Mouse (Mus musculus): ENCODE data around the gene Erfe.

The Erfe gene

GRCm38 (mm10) chr1:91366215-91367108 is at the start of gene Erfe:
Gene Erfe, plus strand, starts transcription at chr1:91366430.
- in situ Hi-C loops (cut with MboI; ENCODE audit: low pct_unique_long_range_greater_than_20kb in 1 of 2, low sequenced_read_pairs in 2 of 2, unreplicated experiment in 1 of 2), result no loop called here

DNA sequence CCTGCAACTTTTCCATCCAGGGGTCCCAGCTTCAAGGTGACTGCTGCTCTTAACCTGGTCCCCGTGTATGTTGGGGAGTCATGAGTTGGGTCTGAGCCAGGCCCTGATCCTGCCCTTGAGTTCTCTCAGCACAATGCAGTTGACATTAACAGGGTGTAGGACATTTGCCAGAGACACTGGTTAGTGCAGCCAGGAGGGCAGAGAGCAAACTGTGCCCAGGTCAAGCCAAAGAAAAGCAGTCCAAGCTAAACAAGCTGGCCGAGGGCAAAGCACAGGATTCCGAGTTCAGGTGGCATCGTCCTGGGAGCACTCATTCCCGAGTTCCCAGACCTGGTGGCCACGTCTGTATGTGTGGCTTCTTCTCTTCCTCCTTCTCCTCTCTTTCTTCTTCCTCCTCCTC is 48.6 kb upstream of the Erfe start:
- in situ Hi-C loops (cut with MboI; ENCODE audit: low pct_unique_long_range_greater_than_20kb in 1 of 2, low sequenced_read_pairs in 2 of 2, unreplicated experiment in 1 of 2), result no loop called here

DNA sequence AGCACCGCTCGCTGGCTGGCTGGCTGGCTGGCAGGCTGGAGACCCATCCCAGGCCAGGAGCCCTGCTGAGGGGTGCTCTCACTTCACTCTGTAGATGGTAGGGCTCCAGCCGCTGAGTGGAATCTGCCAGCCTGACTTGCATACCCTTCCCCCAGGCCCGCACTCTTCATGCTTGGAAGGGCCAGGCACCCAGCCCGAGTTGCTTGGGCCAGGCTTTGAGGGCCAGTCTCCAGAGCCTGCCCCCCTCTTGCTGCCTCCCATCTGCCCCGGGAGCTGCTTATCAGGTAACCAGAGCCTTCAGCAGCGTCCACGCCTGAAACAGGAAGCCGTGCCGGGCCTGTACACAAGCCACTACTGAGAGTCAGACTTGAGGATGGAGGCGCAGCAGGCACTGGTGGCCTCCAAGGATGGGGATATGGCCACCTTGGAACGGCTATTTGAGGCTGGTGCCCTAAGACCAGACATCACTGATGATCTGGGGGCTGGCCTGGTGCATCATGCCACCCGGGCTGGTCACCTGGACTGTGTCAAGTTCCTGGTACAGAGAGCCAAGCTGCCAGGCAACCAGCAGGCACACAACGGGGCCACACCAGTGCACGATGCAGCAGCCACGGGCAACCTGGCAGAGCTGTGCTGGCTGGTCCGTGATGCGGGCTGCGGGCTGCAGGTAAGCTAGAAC is 44.3 kb upstream of the Erfe start, which contains the start of gene Espnl:
Gene Espnl (plus strand): TSS at position 316 of the 679 bp plus-strand sequence.
- in situ Hi-C loops (cut with MboI; ENCODE audit: low pct_unique_long_range_greater_than_20kb in 1 of 2, low sequenced_read_pairs in 2 of 2, unreplicated experiment in 1 of 2), result no loop called here

DNA sequence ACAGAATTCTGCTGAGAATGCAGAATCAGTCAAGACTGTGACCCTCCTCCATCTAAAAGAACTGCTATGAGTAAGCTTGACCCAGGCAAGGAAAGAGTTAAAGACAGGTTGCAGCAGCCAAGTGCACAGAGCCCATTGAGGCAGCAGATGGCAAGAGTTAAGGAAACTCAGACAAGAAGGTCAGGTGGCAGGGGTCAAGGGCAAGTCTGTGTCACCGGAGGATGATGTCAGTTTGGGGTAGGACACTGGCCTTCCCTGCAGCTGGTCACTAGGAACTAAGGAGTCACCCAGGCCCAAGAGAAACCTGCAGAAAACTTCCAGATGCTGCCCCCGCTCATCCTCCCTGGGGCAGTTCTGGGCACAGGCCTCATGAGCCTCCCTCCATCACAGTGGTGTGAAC is 41.6 kb upstream of the Erfe start:
- in situ Hi-C loops (cut with MboI; ENCODE audit: low pct_unique_long_range_greater_than_20kb in 1 of 2, low sequenced_read_pairs in 2 of 2, unreplicated experiment in 1 of 2), result no loop called here

DNA sequence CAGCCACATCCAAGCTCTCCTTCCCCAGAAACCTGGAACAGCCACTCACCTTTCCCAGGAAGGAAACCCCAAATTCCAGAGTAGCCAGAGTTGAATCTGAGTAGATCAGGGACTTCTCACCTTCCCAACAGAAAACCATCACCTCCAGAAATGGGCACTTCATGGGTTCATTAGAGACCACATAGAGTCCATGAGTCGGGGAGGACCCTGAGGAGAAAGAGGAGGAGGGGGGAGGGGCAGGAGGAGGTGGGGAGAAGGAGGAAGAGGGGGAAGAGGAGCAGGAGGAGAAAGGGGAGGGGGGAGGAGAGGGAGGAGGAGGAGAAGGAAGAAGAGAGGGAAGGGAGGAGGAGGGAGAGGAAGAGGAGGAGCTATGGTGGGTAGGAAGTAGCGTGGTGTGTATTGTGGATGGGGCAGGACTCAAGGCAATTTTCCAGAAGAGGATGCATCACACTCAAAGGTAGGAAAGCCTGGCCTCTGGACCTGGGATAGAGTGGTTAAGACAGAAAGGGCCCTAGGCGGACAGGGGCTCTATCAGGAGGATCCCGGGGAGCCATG is 40.7 kb upstream of the Erfe start:
- in situ Hi-C loops (cut with MboI; ENCODE audit: low pct_unique_long_range_greater_than_20kb in 1 of 2, low sequenced_read_pairs in 2 of 2, unreplicated experiment in 1 of 2), result no loop called here

GRCm38 (mm10) chr1:91332102-91332501 is 34.1 kb upstream of the Erfe start:
- in situ Hi-C loops (cut with MboI; ENCODE audit: low pct_unique_long_range_greater_than_20kb in 1 of 2, low sequenced_read_pairs in 2 of 2, unreplicated experiment in 1 of 2), result no loop called here

- in situ Hi-C loops (cut with MboI; ENCODE audit: low pct_unique_long_range_greater_than_20kb in 1 of 2, low sequenced_read_pairs in 2 of 2, unreplicated experiment in 1 of 2), result no loop called here
These were observed 32.6 kb upstream of the Erfe start for GRCm38 (mm10) chr1:91333582-91333981.

- in situ Hi-C loops (cut with MboI; ENCODE audit: low pct_unique_long_range_greater_than_20kb in 1 of 2, low sequenced_read_pairs in 2 of 2, unreplicated experiment in 1 of 2), result no loop called here
These were observed 28.9 kb upstream of the Erfe start for GRCm38 (mm10) chr1:91337355-91337754.

GRCm38 (mm10) chr1:91344001-91344400 is 22.2 kb upstream of the Erfe start:
- in situ Hi-C loops (cut with MboI; ENCODE audit: low pct_unique_long_range_greater_than_20kb in 1 of 2, low sequenced_read_pairs in 2 of 2, unreplicated experiment in 1 of 2), result no loop called here

DNA sequence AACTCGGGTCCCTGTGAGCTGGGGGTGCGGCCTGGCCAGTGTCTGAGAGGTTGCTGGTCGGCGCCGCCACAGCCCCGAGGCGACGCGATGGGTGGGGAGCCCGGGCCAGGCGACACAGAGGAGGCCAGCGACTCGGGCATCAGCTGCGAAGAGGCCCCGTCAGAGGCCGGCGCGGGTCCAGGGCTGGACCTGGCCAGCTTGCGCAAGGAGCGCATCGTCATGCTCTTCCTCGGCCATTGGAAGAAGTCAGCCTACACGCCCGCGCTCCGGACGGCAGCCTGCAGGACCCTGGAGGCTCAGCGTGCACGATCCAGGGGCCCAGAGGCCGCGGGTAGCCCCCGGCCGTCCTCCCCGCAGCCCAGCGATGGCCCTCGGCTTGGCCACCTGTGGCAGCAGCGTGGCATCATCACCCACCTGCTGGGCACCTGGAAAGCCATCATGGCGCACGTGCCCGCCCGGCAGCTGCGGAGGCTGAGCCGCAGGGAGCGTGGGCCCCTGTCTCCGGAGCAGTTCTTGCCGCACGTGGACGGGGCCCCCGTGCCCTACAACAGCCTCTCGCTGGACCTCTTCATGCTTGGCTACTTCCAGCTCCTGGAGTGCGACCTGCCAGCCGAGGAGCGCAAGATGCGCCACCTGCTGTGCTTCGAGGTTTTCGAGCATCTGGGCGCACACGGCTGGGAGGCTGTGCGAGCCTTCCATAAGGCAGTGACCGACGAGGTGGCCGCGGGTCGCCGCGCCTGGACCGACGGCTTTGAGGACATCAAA is 21.1 kb upstream of the Erfe start:
- in situ Hi-C loops (cut with MboI; ENCODE audit: low pct_unique_long_range_greater_than_20kb in 1 of 2, low sequenced_read_pairs in 2 of 2, unreplicated experiment in 1 of 2), result no loop called here

DNA sequence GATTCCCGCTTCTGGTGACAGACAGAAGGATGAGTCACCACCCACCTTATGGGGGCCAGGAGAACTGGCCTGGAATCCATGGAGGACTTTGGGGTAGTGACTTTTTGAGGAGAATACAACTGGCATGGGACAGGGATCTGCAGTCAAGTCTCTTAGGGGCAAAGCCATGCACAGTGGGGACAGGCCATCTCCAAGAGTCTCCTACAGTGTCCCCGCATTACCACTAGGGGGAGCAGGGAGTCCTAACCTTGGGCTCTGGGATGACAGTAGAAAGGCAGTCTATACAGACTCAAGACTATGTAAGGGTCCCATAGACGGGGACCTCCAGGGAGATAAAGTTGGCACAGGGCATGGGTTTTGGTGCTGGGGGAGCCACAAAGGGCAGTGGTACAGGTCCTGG is 19.3 kb upstream of the Erfe start:
- in situ Hi-C loops (cut with MboI; ENCODE audit: low pct_unique_long_range_greater_than_20kb in 1 of 2, low sequenced_read_pairs in 2 of 2, unreplicated experiment in 1 of 2), result no loop called here

DNA sequence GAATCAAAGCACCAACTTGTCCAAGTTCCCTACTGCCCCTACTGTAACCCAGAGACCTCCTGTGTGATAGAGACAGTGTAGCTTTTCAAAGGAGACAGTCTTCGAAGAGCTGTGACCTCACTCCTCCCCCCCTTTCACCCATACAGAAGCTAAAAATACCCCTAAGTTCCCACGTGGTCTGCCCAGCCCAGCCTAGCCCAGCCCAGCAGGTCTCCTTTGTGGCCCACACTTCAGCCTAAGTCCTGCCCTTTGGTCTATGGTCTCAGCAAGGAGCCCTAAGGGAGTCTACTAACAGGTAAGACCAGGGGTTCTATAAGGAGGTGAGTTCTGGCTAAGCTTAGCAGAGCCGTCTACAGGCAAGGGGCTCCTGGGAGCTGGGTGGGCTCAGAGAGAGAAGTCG is 15.4 kb upstream of the Erfe start, which contains the start of gene Klhl30:
Gene Klhl30 (plus strand): TSS at position 176 of the 400 bp plus-strand sequence.
- in situ Hi-C loops (cut with MboI; ENCODE audit: low pct_unique_long_range_greater_than_20kb in 1 of 2, low sequenced_read_pairs in 2 of 2, unreplicated experiment in 1 of 2), result no loop called here

DNA sequence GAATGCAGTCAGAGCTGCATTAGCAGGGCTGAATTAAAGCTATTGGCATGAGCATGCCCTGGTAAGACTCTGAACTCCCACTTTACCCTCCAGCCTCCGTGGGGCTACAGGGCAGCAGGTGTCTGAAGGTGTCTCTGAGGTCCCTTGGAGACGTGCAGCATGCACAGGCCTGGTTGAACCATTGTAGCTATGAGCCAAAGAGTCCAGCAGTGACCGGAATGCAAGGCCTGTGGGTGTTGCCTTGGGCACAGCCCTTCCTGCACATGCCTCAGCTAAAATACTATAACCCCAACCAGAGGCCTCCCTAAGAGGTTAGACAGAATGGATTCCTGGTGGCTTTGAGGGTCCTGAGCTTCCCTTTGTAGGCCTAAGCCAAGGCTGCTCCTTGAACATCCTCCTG is 15.0 kb upstream of the Erfe start:
- in situ Hi-C loops (cut with MboI; ENCODE audit: low pct_unique_long_range_greater_than_20kb in 1 of 2, low sequenced_read_pairs in 2 of 2, unreplicated experiment in 1 of 2), result no loop called here

GRCm38 (mm10) chr1:91352277-91352676 is 14.0 kb upstream of the Erfe start:
- in situ Hi-C loops (cut with MboI; ENCODE audit: low pct_unique_long_range_greater_than_20kb in 1 of 2, low sequenced_read_pairs in 2 of 2, unreplicated experiment in 1 of 2), result no loop called here

- in situ Hi-C loops (cut with MboI; ENCODE audit: low pct_unique_long_range_greater_than_20kb in 1 of 2, low sequenced_read_pairs in 2 of 2, unreplicated experiment in 1 of 2), result no loop called here
These were observed 10.1 kb upstream of the Erfe start for GRCm38 (mm10) chr1:91356105-91356504.

GRCm38 (mm10) chr1:91362113-91362512 is 4.1 kb upstream of the Erfe start:
- in situ Hi-C loops (cut with MboI; ENCODE audit: low pct_unique_long_range_greater_than_20kb in 1 of 2, low sequenced_read_pairs in 2 of 2, unreplicated experiment in 1 of 2), result no loop called here

- in situ Hi-C loops (cut with MboI; ENCODE audit: low pct_unique_long_range_greater_than_20kb in 1 of 2, low sequenced_read_pairs in 2 of 2, unreplicated experiment in 1 of 2), result no loop called here
These were observed 1.2 kb upstream of the Erfe start for GRCm38 (mm10) chr1:91364822-91365644.

DNA sequence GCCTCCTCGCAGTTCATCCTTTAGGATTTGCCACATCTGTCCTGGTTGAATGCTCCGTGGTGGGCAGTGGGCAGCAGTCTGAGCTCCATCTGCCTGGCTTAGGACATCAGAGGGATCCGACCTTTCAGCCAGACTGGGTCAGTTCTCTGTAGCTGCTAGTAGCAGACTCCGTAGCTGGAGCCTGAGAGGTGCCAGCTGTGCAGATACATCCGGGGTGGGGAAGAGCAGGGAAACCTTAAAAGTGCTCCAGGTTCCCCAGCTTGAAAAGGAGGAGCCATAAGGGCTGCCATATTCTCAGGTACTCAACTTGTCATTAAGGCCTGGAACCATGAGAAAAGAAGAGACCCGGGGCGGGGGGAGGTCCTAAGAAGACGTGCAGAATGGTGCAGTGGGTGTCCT is 415 bp upstream of the Erfe start:
- in situ Hi-C loops (cut with MboI; ENCODE audit: low pct_unique_long_range_greater_than_20kb in 1 of 2, low sequenced_read_pairs in 2 of 2, unreplicated experiment in 1 of 2), result no loop called here
